Comparison of ENCODE assay signal across 11 mouse cellular contexts in genomic region chr11:88162740-88163139, GRCm38 (mm10). TPM values are rescaled to one million over a fixed set of nuclear protein-coding genes. Genes with fewer than 3 reads are reported as not detected.
A peak's percentile ranks its signal among the peaks of the same experiment; 100 is the strongest.
DNase-seq lines count a peak whose midpoint lies in the region; ATAC-seq and TF ChIP-seq lines count a peak whose summit lies in the region.
"Had no signal": no experiment of that assay in that cellular context is flagged by ENCODE, and none has a peak within 500 bp of the region (broad histone marks: within the 10 kb centered on the region; RNA-seq: fewer than 3 reads in every experiment).

No protein-coding gene starts in this region.

- intact Hi-C loops in heart, adult 2 months (cut with DNase I): loop anchor here (1.0 to 2.0 kb wide), 3 partner anchors 64 to 103 kb away; partner anchors contain the start of genes Cuedc1 and Vezf1
- intact Hi-C loops in heart, postnatal 10 days (cut with DNase I): loop anchor here (2.0 to 5.0 kb wide), 4 partner anchors 18 to 104 kb away; partner anchors contain the start of genes Cuedc1 and Vezf1

- peaks cover 2% of the 10 kb centered on the region; the same call in 1 of the 2 replicates for H3K36me3 ChIP-seq in heart, adult 2 months (ENCODE audit: control insufficient read depth, insufficient read depth, low read length)
- peaks cover 12% of the 10 kb centered on the region; the same call in 1 of the 2 replicates for H3K36me3 ChIP-seq in hindbrain, embryonic 10.5 days
- no peaks in the 10 kb centered on the region for H3K36me3 ChIP-seq in hindbrain, embryonic 16.5 days (ENCODE audit: control insufficient read depth, insufficient read depth, low read length)
- no peaks in the 10 kb centered on the region for H3K36me3 ChIP-seq in neural tube, embryonic 13.5 days
- H3K36me3 ChIP-seq in stomach, postnatal 0 days (ENCODE audit: control insufficient read depth, insufficient read depth, low read length): no peaks in the 10 kb centered on the region
- H3K36me3 ChIP-seq: embryonic facial prominence, embryonic 12.5 days; midbrain, embryonic 12.5 days; stomach, embryonic 15.5 days had no signal

- TF ChIP-seq EP300 in heart, adult 2 months (IDR thresholded peaks at IDR 0.05; ENCODE audit: insufficient read depth, low read depth, low read length): no peak
- no peak for TF ChIP-seq EP300 in stomach, postnatal 0 days (optimal IDR thresholded peaks at IDR 0.05)

- H3K27ac ChIP-seq in heart, adult 2 months: peak overlapping the region; percentile 79
- peak overlapping the region; percentile 78 for H3K27ac ChIP-seq in hindbrain, embryonic 10.5 days
- H3K27ac ChIP-seq in hindbrain, embryonic 16.5 days (ENCODE audit: low read depth, low read length): no peak overlapping the region
- 0 out of 2 replicates have a peak overlapping the region, but pooled peaks have one; percentile 23 for H3K27ac ChIP-seq in neural tube, embryonic 13.5 days (replicated peaks)
- H3K27ac ChIP-seq in stomach, postnatal 0 days (replicated peaks): 0 out of 2 replicates have a peak overlapping the region, but pooled peaks have one; percentile 18

- no peak overlapping the region for H3K4me2 ChIP-seq in hindbrain, embryonic 16.5 days (ENCODE audit: low read length)
- H3K4me2 ChIP-seq in neural tube, embryonic 13.5 days: no peak overlapping the region
- no peak overlapping the region for H3K4me2 ChIP-seq in stomach, postnatal 0 days (replicated peaks; ENCODE audit: low read depth)

- no peaks in the 10 kb centered on the region for H3K79me2 ChIP-seq in heart, adult 2 months (replicated peaks; ENCODE audit: control insufficient read depth, insufficient read depth, low read length)

- TF ChIP-seq CTCF in heart, adult 2 months (IDR thresholded peaks at IDR 0.05): no peak
- TF ChIP-seq CTCF in stomach, postnatal 0 days (IDR thresholded peaks at IDR 0.05; ENCODE audit: low read depth): no peak

- H3K9ac ChIP-seq in heart, adult 2 months (ENCODE audit: low read depth, low read length): peak overlapping the region; percentile 0; the same call in 1 of the 2 replicates
- no peak overlapping the region for H3K9ac ChIP-seq in hindbrain, embryonic 16.5 days (ENCODE audit: low read depth, low read length)
- H3K9ac ChIP-seq in neural tube, embryonic 13.5 days: no peak overlapping the region
- H3K9ac ChIP-seq in stomach, postnatal 0 days (ENCODE audit: low read length): no peak overlapping the region
- H3K9ac ChIP-seq: embryonic facial prominence, embryonic 12.5 days; liver, postnatal 0 days; stomach, embryonic 15.5 days had no signal

- H3K4me3 ChIP-seq in heart, adult 2 months: no peak overlapping the region
- no peak overlapping the region for H3K4me3 ChIP-seq in hindbrain, embryonic 10.5 days
- H3K4me3 ChIP-seq in hindbrain, embryonic 16.5 days (ENCODE audit: low read length): no peak overlapping the region
- no peak overlapping the region for H3K4me3 ChIP-seq in neural tube, embryonic 13.5 days
- H3K4me3 ChIP-seq in stomach, postnatal 0 days (ENCODE audit: low read depth, low read length): no peak overlapping the region

- peaks cover 49% of the 10 kb centered on the region for H3K4me1 ChIP-seq in heart, adult 2 months (ENCODE audit: control insufficient read depth, insufficient read depth, low read length)
- peaks cover 81% of the 10 kb centered on the region for H3K4me1 ChIP-seq in hindbrain, embryonic 10.5 days (replicated peaks)
- peaks cover 39% of the 10 kb centered on the region for H3K4me1 ChIP-seq in hindbrain, embryonic 16.5 days (ENCODE audit: control insufficient read depth, insufficient read depth, low read depth, low read length)
- H3K4me1 ChIP-seq in neural tube, embryonic 13.5 days (replicated peaks): peaks cover 69% of the 10 kb centered on the region
- H3K4me1 ChIP-seq in stomach, postnatal 0 days (replicated peaks; ENCODE audit: control insufficient read depth, insufficient read depth): peaks cover 34% of the 10 kb centered on the region

- no peak for ATAC-seq in hindbrain, embryonic 16.5 days
- no peak for ATAC-seq in neural tube, embryonic 13.5 days (ENCODE audit: low read depth)
- no peak for ATAC-seq in stomach, postnatal 0 days (ENCODE audit: low FRiP score, low TSS enrichment)

- no peak for DNase-seq in heart, adult 2 months
- no peak for DNase-seq in heart, postnatal 10 days
- no peak for DNase-seq in hindbrain, embryonic 10.5 days (ENCODE audit: low spot score)
- no peak for DNase-seq in neural tube, embryonic 10.5 days (ENCODE audit: extremely low spot score, low spot score)
- no peak for DNase-seq in stomach, postnatal 0 days (ENCODE audit: low spot score)

- WGBS in heart, adult 2 months: 45% methylated on average over 4 of the region's 4 CpGs
- WGBS in hindbrain, embryonic 10.5 days: 49% methylated on average over 4 of the region's 4 CpGs
- whole genome bisulfite sequencing in hindbrain, embryonic 16.5 days: 52% methylated on average over 4 of the region's 4 CpGs
- WGBS in neural tube, embryonic 13.5 days: 49% methylated on average over 4 of the region's 4 CpGs
- 59% methylated on average over 4 of the region's 4 CpGs for WGBS in stomach, postnatal 0 days

- no peak for TF ChIP-seq POLR2A in heart, adult 2 months (IDR thresholded peaks at IDR 0.05; ENCODE audit: insufficient read depth, low read depth, low read length)

- no peaks in the 10 kb centered on the region for H3K9me3 ChIP-seq in hindbrain, embryonic 10.5 days
- no peaks in the 10 kb centered on the region for H3K9me3 ChIP-seq in hindbrain, embryonic 16.5 days (ENCODE audit: control insufficient read depth, low read length)
- H3K9me3 ChIP-seq in neural tube, embryonic 13.5 days: no peaks in the 10 kb centered on the region
- H3K9me3 ChIP-seq in stomach, postnatal 0 days (ENCODE audit: control insufficient read depth, low read length): no peaks in the 10 kb centered on the region
- H3K9me3 ChIP-seq: embryonic facial prominence, embryonic 12.5 days; midbrain, embryonic 12.5 days; stomach, embryonic 15.5 days had no signal

- H3K27me3 ChIP-seq in heart, adult 2 months (ENCODE audit: control insufficient read depth, insufficient read depth, low read length): no peaks in the 10 kb centered on the region
- peaks cover 12% of the 10 kb centered on the region for H3K27me3 ChIP-seq in hindbrain, embryonic 10.5 days (ENCODE audit: insufficient read depth, poor library complexity, severe bottlenecking)
- no peaks in the 10 kb centered on the region for H3K27me3 ChIP-seq in hindbrain, embryonic 16.5 days (replicated peaks; ENCODE audit: control insufficient read depth, insufficient read depth, low read length)
- H3K27me3 ChIP-seq in neural tube, embryonic 13.5 days: no peaks in the 10 kb centered on the region
- H3K27me3 ChIP-seq in stomach, postnatal 0 days (ENCODE audit: control insufficient read depth, insufficient read depth, low read length): no peaks in the 10 kb centered on the region
- H3K27me3 ChIP-seq: embryonic facial prominence, embryonic 12.5 days; stomach, embryonic 15.5 days had no signal

RNA-seq across cellular contexts. Expression of gene Mrps23, which starts 41.4 kb away (rescaled TPM):
- 100 to 1,000 TPM; 303 to 314 TPM for total RNA-seq in heart, adult 2 months (2021)
- polyA plus RNA-seq in heart, adult 2 months (2012; rRNA removed): 121 and 142 TPM in 2 replicates
- 100 to 1,000 TPM; 250 to 256 TPM for total RNA-seq in heart, postnatal 10 days (2021)
- polyA plus RNA-seq in hindbrain, embryonic 10.5 days (2016; fragmentation: Nextera tagmentation; extraction: Ambion mirVana): 72.2 and 74.1 TPM in 2 replicates
- 61.1 and 68.8 TPM in 2 replicates for polyA plus RNA-seq in hindbrain, embryonic 16.5 days (2015; fragmentation: Nextera tagmentation; extraction: Ambion mirVana)
- 64.2 and 69.4 TPM in 2 replicates for polyA plus RNA-seq in neural tube, embryonic 13.5 days (2015; fragmentation: Nextera tagmentation; extraction: Ambion mirVana)
- polyA plus RNA-seq in stomach, postnatal 0 days (2015; fragmentation: Nextera tagmentation; extraction: Ambion mirVana): 54.7 and 55.4 TPM in 2 replicates
